Mouse (Mus musculus) adipocyte (in vitro differentiated cells): ENCODE measurements at regions not wholly inside any gene's neighbourhood (a gene's known extent, or its start where the extent isn't known, plus 50 kb on each side); places are given as distances from the start of the nearest gene placed in this dataset.
"Not testable (repeated sequence)": the region's sequence is repeated elsewhere in the genome, so short reads cannot be mapped to it uniquely, and the experiment has no call there.

Experiments used
- DNase-seq: peaks from one replicate; pipeline ENCODE4 v3.0.0-alpha.2; 2016; ENCODE audit warnings: low spot score

GRCm38 (mm10) chr2:116444163-116444562, 378.5 kb upstream of the Meis2 start:
- no peak for DNase-seq

GRCm38 (mm10) chr2:116440252-116440651, 374.6 kb upstream of the Meis2 start:
- no peak for DNase-seq

- no peak for DNase-seq
Observed at GRCm38 (mm10) chr2:116433481-116433880, 367.8 kb upstream of the Meis2 start.

- no peak for DNase-seq
Observed at GRCm38 (mm10) chr2:116424131-116424530, 358.5 kb upstream of the Meis2 start.

- no peak for DNase-seq
Observed at GRCm38 (mm10) chr2:116417428-116418195, 352.0 kb upstream of the Meis2 start.

- DNase-seq, result no peak
Observed at GRCm38 (mm10) chr2:116415742-116416141, 350.1 kb upstream of the Meis2 start.

GRCm38 (mm10) chr2:116402113-116402512, 336.5 kb upstream of the Meis2 start:
- DNase-seq, result no peak

- no peak for DNase-seq
Observed at GRCm38 (mm10) chr2:116399966-116400365, 334.3 kb upstream of the Meis2 start.

- DNase-seq, result no peak
Observed at GRCm38 (mm10) chr2:116368811-116369210, 303.2 kb upstream of the Meis2 start.

GRCm38 (mm10) chr2:116364136-116364535, 298.5 kb upstream of the Meis2 start:
- DNase-seq, result no peak

- DNase-seq, result no peak
Observed at GRCm38 (mm10) chr2:116358145-116358544, 292.5 kb upstream of the Meis2 start.

GRCm38 (mm10) chr2:116348530-116348914, 282.9 kb upstream of the Meis2 start:
- DNase-seq, result peak; percentile 14

- no peak for DNase-seq
Observed at GRCm38 (mm10) chr2:116347827-116348529, 282.3 kb upstream of the Meis2 start.

GRCm38 (mm10) chr2:116331801-116332200, 266.2 kb upstream of the Meis2 start:
- no peak for DNase-seq

- no peak for DNase-seq
Observed at GRCm38 (mm10) chr2:116322039-116322770, 256.6 kb upstream of the Meis2 start.

GRCm38 (mm10) chr2:116299551-116299950, 233.9 kb upstream of the Meis2 start:
- no peak for DNase-seq

- no peak for DNase-seq
Observed at GRCm38 (mm10) chr2:116289886-116290285, 224.2 kb upstream of the Meis2 start.

- not testable (repeated sequence) for DNase-seq
Observed at GRCm38 (mm10) chr2:116243191-116243590, 177.6 kb upstream of the Meis2 start.

GRCm38 (mm10) chr2:116236731-116237130, 171.1 kb upstream of the Meis2 start:
- DNase-seq, result no peak

- DNase-seq, result no peak
Observed at GRCm38 (mm10) chr2:116232793-116233192, 167.2 kb upstream of the Meis2 start.

- no peak for DNase-seq
Observed at GRCm38 (mm10) chr2:116216418-116216817, 150.8 kb upstream of the Meis2 start.
